Mouse (Mus musculus) limb, embryonic 12.5 days (tissue): ENCODE data around the gene Kcnd2. TPM values are rescaled to one million over a fixed set of nuclear protein-coding genes. Genes with fewer than 3 reads are reported as not detected.
A peak's percentile ranks its signal among the peaks of the same experiment; 100 is the strongest.

Experiments used
- ATAC-seq: fragments of 200-750 bp; cut with Nextera tagmentation; 2 replicates; pipeline ENCODE4 v1.8.0; 2017; ENCODE audit warnings: low read depth, moderate TSS enrichment; ENCODE audit not compliant: insufficient number of reproducible peaks, insufficient read depth, low FRiP score, low TSS enrichment
- H3K27ac ChIP-seq: fragments of 300-500 bp; sonication (generic); 2 replicates; pipeline ENCODE4 v1.5.1; 2016; ENCODE audit warnings: mild to moderate bottlenecking, moderate library complexity
- H3K27me3 ChIP-seq: fragments of 300-500 bp; sonication (generic); 2 replicates; pipeline ENCODE4 v1.6.1; 2016; ENCODE audit warnings: mild to moderate bottlenecking, moderate library complexity
- H3K36me3 ChIP-seq: fragments of 300-500 bp; sonication (generic); 2 replicates; pipeline ENCODE4 v1.6.1; 2016; ENCODE audit warnings: mild to moderate bottlenecking, moderate library complexity
- H3K4me1 ChIP-seq: fragments of 300-500 bp; sonication (generic); replicated peaks from 2 replicates; pipeline ENCODE4 v1.6.1; 2016
- H3K4me2 ChIP-seq: fragments of 300-500 bp; sonication (generic); 2 replicates; pipeline ENCODE4 v1.6.1; 2016; ENCODE audit warnings: mild to moderate bottlenecking, moderate library complexity
- H3K4me3 ChIP-seq: fragments of 300-500 bp; sonication (generic); replicated peaks from 2 replicates; pipeline ENCODE4 v1.5.1; 2016; ENCODE audit warnings: mild to moderate bottlenecking
- H3K9ac ChIP-seq: fragments of 300-500 bp; sonication (generic); replicated peaks from 2 replicates; pipeline ENCODE4 v1.6.1; 2016; ENCODE audit warnings: mild to moderate bottlenecking, moderate library complexity
- H3K9me3 ChIP-seq: fragments of 300-500 bp; sonication (generic); 2 replicates; pipeline ENCODE4 v1.6.1; 2016; ENCODE audit warnings: mild to moderate bottlenecking, moderate library complexity
- WGBS: fragments of 180-500 bp; shearing (Covaris S2); methylation state at CpG from one replicate; pipeline ENCODE4 v1.1.7; 2016; 5-methylcytosine and 5-hydroxymethylcytosine counted together
- polyA plus RNA-seq: library from polyadenylated mRNA; unstranded; fragments of >200 nt; fragmentation: Nextera tagmentation; extraction: Ambion mirVana; gene quantifications from 2 replicates; pipeline ENCODE4 v1.2.1, GENCODE M21; 2016

Kcnd2 gene
- polyA plus RNA-seq, 1 experiment from 2014 or later: 2.3 TPM

DNA sequence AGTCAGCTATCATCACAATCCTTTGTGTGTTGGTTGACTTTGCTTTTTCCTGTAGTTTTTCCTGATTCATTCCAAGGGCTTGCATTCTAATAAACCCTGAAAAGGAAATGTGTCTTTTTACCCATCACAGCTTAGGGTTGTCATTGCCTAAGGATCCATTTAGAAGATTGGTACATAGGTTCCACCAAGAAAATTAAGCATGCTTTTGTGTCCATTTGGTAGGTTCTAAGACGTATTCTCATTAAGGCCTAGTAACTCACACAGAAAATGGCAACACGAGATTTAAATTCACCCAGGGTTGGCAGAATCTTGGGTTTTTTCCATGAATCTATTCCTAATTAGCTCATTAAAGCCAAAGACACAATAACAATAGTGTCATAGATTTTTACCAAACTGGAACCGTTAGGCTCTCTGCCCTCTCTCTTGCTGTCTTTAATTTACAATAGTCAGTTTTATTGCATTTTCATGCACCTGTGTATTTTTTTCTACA, 477.6 kb downstream of the Kcnd2 start:
- no peak overlapping the region for H3K27ac ChIP-seq

DNA sequence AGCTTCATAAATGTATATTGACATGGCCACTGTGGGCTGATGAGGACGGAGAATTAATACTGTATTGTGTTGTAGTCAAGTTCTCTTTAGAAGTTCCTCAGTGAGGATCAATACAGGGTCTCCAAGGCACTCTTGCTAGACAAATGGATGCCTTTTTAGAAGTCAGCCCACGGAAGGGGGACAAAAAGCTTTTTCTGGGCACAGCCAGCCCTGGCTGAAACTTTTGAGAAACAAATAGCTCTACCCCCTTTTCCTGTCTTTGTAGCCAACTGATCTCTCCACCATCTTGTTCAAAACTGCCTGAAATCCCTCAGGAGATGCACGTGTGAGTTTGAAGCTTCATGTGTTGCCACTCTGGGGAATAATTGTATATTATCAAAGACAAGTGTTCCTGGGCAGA, 482.3 kb downstream of the Kcnd2 start:
- H3K36me3 ChIP-seq: no peaks in the 10 kb centered on the region
- no peak overlapping the region for H3K4me2 ChIP-seq
- ATAC-seq: no peak
- no peak overlapping the region for H3K4me3 ChIP-seq
- WGBS: 75% methylated on average over 3 of the region's 3 CpGs
- no peaks in the 10 kb centered on the region for H3K4me1 ChIP-seq
- H3K9me3 ChIP-seq: no peaks in the 10 kb centered on the region
- H3K27ac ChIP-seq: no peak overlapping the region
- no peaks in the 10 kb centered on the region for H3K27me3 ChIP-seq
- no peak overlapping the region for H3K9ac ChIP-seq

More for the DNA sequence above, 477.6 kb downstream of the Kcnd2 start:
- no peaks in the 10 kb centered on the region for H3K9me3 ChIP-seq
- H3K4me3 ChIP-seq: no peak overlapping the region
- 78% methylated on average over 3 of the region's 3 CpGs for WGBS
- no peaks in the 10 kb centered on the region for H3K36me3 ChIP-seq
- H3K27me3 ChIP-seq: no peaks in the 10 kb centered on the region
- no peak overlapping the region for H3K4me2 ChIP-seq
- no peak for ATAC-seq
- H3K4me1 ChIP-seq: no peaks in the 10 kb centered on the region
- H3K9ac ChIP-seq: no peak overlapping the region

DNA sequence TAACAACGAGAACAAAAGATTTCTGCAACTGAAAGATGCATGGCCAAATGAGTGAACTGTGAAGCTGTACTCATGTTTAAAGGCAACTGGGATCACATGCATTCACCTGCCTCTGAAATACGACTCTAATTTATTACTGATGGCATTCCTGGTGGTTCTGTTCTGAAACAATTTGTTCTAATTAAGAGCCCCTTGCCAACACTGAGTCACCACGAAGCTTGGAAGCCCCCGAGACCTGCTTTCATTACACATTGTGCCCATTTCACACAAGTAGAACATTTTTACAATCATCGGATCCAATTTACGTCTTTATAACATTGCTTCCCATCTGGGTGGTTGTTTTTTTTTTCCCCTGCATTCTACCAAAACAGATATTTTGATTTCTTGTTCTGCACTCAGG, 485.8 kb downstream of the Kcnd2 start:
- Histone ChIP-seq H3K4me2 (no peak overlapping the region), H3K9ac (no peak overlapping the region), H3K27ac (no peak overlapping the region), H3K4me1 (no peaks in the 10 kb centered on the region), H3K36me3 (no peaks in the 10 kb centered on the region), H3K9me3 (no peaks in the 10 kb centered on the region), H3K4me3 (no peak overlapping the region), H3K27me3 (no peaks in the 10 kb centered on the region)
- ATAC-seq: no peak
- WGBS: 27% methylated on average over 6 of the region's 6 CpGs

DNA sequence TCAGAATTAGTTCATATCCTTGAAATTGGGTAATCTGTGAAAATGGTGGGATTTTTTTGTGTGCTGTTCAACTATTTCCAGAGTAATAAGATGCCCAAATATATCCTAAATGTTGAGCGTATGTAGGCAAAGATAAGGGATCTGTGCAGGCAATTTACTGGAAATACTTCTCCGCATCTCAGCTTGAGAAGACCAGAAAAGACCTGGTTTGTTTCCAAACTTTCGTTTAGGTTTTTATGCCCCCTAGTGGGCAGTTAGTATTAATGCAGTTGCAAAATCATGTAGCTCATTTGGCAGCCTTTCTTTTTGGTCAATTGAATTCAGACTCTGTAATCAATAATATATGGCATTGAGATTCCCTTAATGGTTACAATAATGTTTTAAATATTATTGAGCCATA, 493.9 kb downstream of the Kcnd2 start:
- ATAC-seq: no peak
- Histone ChIP-seq H3K27me3 (peaks cover 4% of the 10 kb centered on the region; the same call in 1 of the 2 replicates), H3K4me1 (peaks cover 4% of the 10 kb centered on the region; the same call in 1 of the 2 replicates), H3K27ac (no peak overlapping the region), H3K4me2 (no peak overlapping the region), H3K9me3 (no peaks in the 10 kb centered on the region), H3K36me3 (no peaks in the 10 kb centered on the region), H3K4me3 (no peak overlapping the region), H3K9ac (no peak overlapping the region)
- 16% methylated on average over 3 of the region's 3 CpGs for WGBS

DNA sequence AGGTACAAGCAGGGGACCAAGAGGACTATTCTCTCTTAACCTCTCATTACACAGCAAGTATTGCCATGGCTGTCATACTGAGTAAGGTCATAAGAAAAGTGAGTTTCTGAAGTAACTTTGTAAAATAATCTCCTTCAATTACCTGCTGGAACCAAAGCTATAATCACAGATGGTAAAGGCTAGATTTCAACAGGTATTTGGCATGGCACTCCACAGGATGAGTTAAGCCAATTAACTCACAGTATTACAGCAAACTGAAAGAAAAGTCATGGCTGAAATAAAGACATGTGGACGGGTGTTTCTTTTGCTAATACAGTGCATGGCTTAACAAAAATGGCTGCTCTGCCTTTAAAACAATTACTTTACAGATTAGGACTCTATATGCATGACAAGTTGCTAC, 503.8 kb downstream of the Kcnd2 start:
- no peak for ATAC-seq
- H3K9ac ChIP-seq: no peak overlapping the region
- no peak overlapping the region for H3K27ac ChIP-seq
- no peak overlapping the region for H3K4me3 ChIP-seq
- H3K9me3 ChIP-seq: no peaks in the 10 kb centered on the region
- WGBS: 78% methylated on average over 1 of the region's 1 CpGs
- no peaks in the 10 kb centered on the region for H3K27me3 ChIP-seq
- no peaks in the 10 kb centered on the region for H3K4me1 ChIP-seq
- H3K36me3 ChIP-seq: no peaks in the 10 kb centered on the region
- no peak overlapping the region for H3K4me2 ChIP-seq

DNA sequence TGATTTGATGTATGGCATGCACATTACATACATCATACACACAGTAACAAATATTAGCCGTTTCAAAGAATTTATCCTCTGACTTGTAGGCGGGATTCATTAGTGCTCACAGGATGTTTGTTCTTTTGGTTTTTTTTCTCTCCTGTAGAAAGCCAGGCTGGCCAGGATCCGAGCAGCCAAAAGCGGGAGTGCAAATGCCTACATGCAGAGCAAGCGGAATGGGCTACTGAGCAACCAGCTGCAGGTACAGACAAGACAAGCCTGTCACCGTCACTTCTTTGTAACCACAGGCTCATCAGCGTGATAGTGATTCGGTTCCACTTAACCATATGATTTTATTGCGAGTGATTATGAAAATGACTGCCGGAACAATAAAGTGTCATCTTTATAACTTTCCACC, 506.9 kb downstream of the Kcnd2 start:
- no peak for ATAC-seq
- WGBS: 85% methylated on average over 10 of the region's 10 CpGs

DNA sequence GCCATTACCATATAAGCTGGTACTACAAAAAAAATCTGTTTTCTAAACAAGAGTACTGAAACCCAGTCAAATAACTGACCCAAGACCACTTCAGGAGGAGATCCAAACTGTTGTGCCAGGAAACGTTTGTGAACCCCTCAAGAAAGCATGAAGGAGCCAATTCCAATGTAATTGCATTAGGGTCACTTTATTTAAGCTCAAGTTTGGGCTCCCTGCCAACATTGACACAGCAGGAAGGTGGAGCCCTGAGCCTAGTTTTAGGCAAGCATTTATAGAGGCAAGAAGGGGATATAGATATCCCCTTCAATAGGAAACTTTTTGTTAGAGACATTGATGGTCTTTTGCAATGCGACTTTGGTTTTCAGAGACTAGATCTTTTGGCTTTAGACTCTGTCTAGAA, 525.3 kb downstream of the Kcnd2 start:
- Histone ChIP-seq H3K36me3 (no peaks in the 10 kb centered on the region), H3K4me1 (no peaks in the 10 kb centered on the region), H3K9ac (no peak overlapping the region), H3K4me2 (no peak overlapping the region), H3K4me3 (no peak overlapping the region), H3K27me3 (no peaks in the 10 kb centered on the region), H3K9me3 (no peaks in the 10 kb centered on the region), H3K27ac (no peak overlapping the region)
- no peak for ATAC-seq
- WGBS: 57% methylated on average over 2 of the region's 2 CpGs

More for the DNA sequence above, 506.9 kb downstream of the Kcnd2 start:
- Histone ChIP-seq H3K9ac (no peak overlapping the region), H3K27me3 (no peaks in the 10 kb centered on the region), H3K36me3 (no peaks in the 10 kb centered on the region), H3K4me2 (no peak overlapping the region), H3K4me1 (no peaks in the 10 kb centered on the region), H3K4me3 (no peak overlapping the region), H3K9me3 (no peaks in the 10 kb centered on the region), H3K27ac (no peak overlapping the region)

DNA sequence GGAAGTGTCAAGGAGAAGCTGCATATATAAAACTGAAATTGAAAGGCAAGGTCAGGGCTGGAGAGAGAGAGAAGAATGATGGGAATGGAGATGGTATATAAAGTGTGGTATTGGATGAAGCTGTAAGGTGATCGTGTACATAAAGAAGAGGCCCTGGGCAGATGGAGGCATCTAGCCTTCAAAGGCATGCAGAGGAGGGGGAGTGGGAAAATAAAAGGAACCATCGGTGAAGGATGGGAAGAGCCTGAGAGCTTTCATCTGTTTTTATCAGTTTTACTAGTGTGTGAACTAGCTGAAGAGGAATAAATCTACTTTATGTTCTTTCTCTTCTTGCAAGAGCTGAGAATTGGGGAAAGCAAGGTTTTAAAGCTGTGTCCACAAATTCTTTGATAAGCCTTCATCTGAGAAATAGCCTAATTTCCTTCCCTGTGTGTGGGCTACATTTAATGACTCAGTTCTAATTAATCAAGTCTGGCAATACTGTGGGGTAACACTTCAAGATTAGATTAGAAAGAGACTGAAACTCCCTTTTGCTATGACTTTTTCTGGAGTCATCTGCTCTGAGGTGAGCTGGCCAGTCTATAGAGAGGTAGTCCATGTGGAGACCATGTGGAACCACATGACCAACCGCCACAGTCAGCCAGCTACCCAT, 529.4 kb downstream of the Kcnd2 start:
- WGBS: 43% methylated on average over 3 of the region's 3 CpGs
- Histone ChIP-seq H3K27me3 (no peaks in the 10 kb centered on the region), H3K4me3 (no peak overlapping the region), H3K4me1 (no peaks in the 10 kb centered on the region), H3K4me2 (no peak overlapping the region), H3K9ac (no peak overlapping the region), H3K9me3 (no peaks in the 10 kb centered on the region), H3K27ac (no peak overlapping the region), H3K36me3 (no peaks in the 10 kb centered on the region)
- ATAC-seq: no peak

DNA sequence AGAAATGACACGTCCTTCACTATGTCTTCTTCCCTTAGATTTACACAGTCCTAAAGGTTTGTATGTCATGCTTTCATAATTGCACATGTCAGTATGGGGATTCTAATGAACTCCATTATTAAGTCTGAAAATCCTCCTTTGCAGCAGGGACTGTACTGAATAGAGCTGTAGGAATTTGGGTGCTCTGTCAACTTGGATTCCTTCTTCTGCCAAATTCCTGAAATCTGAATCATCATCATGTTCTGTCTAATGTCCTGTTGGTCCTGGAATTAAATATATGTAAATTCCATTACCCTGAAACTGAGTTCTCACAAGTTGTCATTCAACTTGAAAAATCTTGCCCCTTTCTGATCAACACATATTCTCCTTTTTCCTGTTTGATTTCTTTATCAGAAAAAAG, 532.2 kb downstream of the Kcnd2 start:
- H3K9me3 ChIP-seq: no peaks in the 10 kb centered on the region
- ATAC-seq: no peak
- no peaks in the 10 kb centered on the region for H3K4me1 ChIP-seq
- no peak overlapping the region for H3K4me2 ChIP-seq
- H3K4me3 ChIP-seq: no peak overlapping the region
- no peak overlapping the region for H3K9ac ChIP-seq
- H3K27me3 ChIP-seq: no peaks in the 10 kb centered on the region
- 82% methylated on average over 1 of the region's 1 CpGs for whole genome bisulfite sequencing
- no peaks in the 10 kb centered on the region for H3K36me3 ChIP-seq
- no peak overlapping the region for H3K27ac ChIP-seq

DNA sequence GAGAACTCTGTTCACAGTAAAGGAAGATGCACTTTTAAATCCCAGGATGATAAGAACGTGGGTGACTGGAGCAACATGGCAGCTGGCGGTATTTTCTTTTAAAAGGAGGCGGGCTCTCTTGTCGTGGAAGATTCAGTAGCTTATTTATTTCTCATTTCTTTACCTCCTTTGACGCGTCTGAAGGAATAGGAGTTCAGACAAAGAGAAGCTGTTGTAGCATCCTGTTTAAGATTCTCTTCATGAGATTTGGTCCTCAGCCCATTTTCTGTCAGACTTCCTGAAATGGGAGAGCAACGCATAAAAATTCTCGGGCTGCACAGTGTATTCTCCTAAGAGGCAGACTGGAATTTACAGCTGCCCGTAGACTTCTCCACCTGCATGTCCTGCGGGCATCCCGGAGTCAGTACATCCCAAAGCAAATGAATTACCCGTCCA, 552.5 kb downstream of the Kcnd2 start:
- no peak overlapping the region for H3K9ac ChIP-seq
- no peak overlapping the region for H3K27ac ChIP-seq
- WGBS: 81% methylated on average over 12 of the region's 12 CpGs
- no peak overlapping the region for H3K4me2 ChIP-seq
- no peaks in the 10 kb centered on the region for H3K9me3 ChIP-seq
- no peak for ATAC-seq
- no peak overlapping the region for H3K4me3 ChIP-seq
- H3K4me1 ChIP-seq: peaks cover 18% of the 10 kb centered on the region; the same call in 1 of the 2 replicates
- H3K36me3 ChIP-seq: no peaks in the 10 kb centered on the region
- no peaks in the 10 kb centered on the region for H3K27me3 ChIP-seq

DNA sequence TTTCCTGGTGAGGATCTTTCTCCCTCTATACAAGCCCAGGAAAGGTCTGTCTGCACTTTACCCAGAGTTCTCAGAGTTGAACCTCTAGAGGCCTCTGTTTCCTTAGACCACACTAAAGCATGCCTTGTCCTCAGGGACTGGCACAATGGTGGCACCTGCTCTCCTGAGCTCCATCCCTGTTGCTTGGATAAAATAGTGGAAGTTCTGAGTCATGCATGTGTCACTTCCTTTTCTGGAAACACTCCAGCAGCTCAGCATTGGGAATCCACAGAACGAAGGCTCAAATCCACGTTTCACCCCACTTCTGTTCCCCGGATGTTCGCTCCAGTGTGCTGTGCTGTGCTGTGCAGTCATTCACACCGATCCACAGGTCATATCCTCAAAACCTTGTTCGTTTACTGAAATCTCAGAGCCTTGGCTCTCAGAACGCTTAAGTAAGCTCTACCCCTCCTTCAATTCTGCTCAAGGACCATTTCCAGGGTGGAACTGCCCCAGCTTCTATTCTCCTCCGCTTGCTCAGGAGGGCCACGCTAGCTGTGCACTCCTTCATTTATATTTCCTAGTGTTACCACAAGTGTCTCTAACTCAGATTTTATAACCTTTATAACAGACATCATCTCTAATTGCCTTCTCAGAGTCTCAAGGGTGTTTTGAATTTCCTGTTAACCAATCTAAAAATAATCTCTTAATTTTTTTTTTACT, 553.6 kb downstream of the Kcnd2 start:
- Histone ChIP-seq H3K4me1 (peaks cover 18% of the 10 kb centered on the region; the same call in 1 of the 2 replicates), H3K4me2 (no peak overlapping the region), H3K27me3 (no peaks in the 10 kb centered on the region), H3K36me3 (no peaks in the 10 kb centered on the region), H3K4me3 (no peak overlapping the region), H3K9ac (no peak overlapping the region), H3K9me3 (no peaks in the 10 kb centered on the region), H3K27ac (peak overlapping the region; percentile 83)
- 61% methylated on average over 9 of the region's 9 CpGs for WGBS
- peak; percentile 54; the same call in 1 of the 2 replicates for ATAC-seq
